Mouse (Mus musculus) embryo, embryonic 10.5 days (tissue): ENCODE measurements at regions not wholly inside any gene's neighbourhood (a gene's known extent, or its start where the extent isn't known, plus 50 kb on each side); places are given as distances from the start of the nearest gene placed in this dataset.

ENCODE experiments used
- DNase-seq: peaks from one replicate; pipeline ENCODE4 v3.0.0-alpha.2; 2015; ENCODE audit warnings: low spot score

DNA sequence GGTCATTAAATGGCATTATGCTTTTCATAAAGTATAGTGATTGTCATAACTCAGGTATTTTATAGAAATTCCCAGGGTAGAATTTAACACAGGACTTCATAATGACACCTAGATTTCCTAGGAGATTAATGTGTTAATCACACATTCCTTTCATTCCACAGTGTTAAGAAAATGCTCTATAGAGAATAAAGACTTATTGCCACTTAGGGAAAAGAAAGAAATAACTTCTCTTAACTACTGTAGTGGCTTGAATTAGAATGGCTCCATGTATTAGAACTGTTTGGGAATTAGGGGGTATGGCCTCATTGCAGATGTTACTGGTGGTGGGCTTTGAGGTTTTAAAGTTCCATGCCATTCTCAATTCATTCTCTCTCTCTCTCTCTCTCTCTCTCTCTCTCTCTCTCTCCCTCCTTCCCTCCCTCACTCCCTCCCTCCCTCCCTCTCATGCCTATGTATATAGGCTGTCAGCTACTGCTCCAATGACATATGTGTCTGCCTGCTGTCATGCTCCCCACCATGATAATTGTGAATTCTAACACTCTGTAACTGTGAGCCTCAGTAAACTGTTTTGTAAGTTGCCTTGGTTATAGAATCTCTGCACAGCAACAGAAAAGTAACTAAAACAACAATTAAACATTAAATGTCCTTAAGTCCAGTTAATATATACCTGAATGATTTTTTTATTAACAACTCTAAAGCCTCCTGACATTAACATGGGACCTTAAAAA lies 425.1 kb upstream of the Depdc1a start:
- no peak for DNase-seq

DNA sequence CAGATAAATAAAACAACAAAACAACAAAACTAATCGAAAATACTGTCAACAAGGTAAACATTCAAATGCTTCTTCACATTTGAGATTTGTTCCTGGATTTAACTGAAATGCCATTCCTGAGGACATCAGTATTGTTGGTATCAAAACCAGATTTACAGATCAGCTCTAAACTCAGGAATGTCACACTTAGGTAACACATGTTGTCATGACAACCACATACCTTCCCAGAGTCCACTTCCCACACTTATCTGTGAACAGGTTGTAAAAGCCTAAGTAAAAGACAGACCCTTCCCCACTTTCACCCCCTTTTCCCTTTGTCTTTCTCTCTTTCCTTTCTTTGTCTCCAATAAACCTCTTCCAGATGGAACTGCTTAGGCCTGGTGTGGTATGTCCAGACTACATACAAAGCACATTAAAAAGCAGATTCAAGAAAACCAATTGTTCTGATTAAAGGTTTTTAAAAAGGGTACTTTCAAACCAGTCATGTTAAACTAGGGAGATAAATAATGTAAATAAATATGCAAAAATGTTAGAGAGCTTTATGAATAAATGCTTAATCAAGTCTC lies 438.2 kb upstream of the Depdc1a start:
- peak; percentile 20 for DNase-seq

DNA sequence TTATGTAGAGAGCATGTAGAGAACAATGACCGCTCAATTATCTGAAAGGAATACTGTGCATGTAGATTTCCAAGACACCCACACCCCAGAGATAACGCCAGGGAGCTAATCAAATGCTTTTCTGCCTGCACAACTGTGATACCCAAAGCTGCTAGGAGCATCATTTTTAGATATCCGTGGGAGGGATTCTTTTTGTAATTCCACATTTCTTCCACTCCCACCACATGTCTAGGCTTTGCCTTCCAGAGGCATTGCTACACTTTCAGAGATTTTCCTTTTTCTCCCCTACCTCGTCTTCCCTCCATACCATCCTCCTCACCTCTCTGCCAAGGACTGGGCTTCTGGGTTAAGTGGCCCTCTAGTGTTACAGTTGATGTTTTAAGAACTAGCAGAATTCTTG lies 460.4 kb upstream of the Depdc1a start:
- no peak for DNase-seq

DNA sequence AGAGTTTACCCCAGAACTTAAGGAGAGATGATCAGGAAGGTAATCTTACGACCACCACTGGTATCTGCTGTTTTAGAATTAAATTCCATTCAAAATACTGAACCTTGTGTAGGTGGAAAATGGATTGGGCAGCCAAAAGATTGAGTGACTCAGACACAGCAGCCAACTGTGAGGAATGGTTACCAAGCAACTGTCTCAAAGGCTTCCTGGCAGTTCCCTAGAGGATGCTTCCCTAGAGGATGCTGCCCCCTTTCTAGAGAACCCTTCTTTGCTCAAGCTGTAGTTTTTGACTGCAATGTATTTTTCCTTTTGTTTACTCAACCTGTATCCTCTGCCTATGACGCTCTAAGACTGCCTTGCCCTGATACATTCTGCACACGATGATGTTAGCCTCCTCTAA lies 463.7 kb upstream of the Depdc1a start:
- no peak for DNase-seq

DNA sequence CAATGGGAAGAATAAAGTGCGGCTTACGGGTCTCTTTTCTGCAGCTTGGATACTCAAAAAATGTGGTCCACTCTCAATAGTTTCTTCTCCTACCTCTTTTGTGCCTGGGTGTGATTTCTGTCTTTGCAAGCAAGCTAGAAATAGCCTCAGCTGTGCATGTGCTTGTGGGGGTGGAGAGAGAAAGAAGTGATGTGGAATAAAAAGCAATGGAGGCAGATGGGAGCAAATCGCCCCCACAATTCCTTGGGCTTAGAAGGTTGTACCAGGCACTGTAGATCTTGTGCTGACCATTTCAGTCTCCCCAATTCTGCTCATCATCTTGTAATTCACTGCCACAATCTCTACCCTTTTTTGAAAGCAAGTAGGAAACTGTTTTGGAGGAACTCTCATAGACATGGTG lies 464.6 kb upstream of the Depdc1a start:
- no peak for DNase-seq

DNA sequence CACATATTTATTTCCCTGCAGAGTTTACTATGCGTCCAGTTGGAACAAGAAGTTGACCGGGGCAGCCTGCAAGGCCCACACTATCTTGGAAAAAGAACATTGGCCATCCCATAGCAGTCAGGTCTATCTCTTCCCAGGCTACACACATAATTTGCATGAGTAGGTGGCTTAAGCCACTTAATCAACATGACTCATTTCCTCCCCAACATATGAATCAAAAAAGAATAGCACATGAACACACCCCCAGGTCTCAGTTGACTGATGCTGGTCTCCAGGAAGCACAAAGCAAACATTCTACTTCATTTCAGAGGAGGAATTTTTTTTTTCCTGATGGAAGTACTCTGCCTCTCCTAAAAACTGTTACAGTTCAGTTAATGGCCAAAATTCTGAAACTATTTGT lies 465.3 kb upstream of the Depdc1a start:
- no peak for DNase-seq

DNA sequence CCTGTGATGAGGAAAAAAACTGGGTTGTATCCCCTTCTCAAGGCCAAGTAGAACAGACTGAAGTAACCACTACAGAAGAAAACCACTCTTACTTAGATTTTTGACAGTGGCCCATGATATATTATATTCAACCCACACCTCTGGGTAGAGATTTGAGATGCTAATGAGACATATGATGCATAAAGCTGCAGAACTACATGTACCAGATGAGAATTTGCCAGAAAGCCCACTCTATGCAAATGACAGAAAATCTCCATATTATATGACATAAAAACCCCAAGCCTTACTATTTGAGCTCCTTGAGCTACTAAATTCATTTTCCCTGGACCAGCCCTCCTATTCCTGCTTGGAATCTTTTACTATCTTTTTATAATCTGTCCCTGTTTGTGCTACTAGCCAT lies 458.4 kb upstream of the Lrrc7 start:
- DNase-seq, result no peak

DNA sequence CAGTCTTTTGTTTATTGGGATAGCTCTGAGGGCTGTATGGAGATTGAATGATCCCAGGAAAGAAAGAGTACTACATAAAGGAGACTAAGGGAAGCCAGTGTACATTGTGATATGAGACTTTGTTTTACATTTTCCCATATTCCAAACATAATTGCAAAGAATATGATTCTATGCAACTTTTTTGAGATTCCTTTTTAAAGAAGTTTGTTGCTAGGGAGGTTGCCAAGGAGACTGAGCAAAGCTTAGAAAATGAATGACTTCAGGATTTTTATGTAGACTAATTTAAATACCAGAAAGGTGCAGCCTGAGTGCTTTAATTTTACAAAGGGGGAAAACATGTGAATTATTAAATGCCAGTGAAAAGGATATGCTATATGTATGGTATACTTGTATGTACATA lies 455.2 kb upstream of the Lrrc7 start:
- DNase-seq, result no peak

DNA sequence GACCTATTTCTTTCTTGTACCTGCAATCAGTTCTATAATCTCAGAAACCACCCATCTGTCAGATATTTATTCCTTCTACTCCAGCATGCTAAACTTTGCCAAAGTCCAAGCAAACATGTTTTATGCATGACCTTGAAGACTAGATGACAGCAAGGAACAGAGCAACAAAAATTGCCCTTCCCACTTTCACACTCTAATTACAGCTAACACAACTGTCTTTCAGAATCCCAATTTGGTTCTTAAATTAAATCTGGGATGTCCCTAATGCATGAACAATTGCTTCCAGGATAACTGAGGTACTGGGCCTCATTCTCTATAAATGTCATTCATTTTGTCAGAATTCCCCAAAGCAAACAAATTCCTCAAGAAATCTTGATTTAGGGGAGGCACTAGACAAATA lies 454.4 kb upstream of the Lrrc7 start:
- DNase-seq, result no peak

DNA sequence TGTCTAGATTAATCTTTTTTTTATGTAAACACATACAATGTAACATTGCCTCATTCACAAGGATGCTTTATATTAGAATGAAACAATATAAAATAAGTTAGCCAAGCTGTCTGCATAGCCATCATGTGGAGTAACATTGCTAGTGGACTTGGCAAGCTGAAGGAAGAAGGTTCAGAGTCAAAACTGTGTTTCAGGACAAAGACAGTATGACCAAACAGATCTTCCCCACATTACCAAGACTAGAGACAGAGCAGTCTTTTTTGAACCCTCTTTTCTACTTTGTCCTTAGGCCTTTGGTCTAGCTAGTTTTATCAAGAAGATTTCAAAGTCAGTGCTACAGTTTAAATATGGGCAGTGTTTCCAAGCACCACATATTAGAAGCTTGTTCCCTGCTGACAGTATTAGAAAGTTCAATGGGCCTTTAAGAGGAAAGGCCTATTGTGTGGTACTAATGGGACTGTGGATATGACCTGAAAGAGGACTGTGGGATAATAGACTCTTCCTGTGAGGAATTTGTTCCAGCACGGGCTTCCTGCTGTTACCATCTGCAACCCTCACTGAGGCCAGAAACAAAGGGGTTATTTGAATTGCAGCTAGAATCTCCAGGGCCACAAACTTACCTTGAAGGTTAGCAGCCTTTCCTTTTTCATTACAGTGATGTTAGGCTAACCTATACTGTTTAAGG lies 449.1 kb upstream of the Lrrc7 start:
- DNase-seq, result peak; percentile 58

DNA sequence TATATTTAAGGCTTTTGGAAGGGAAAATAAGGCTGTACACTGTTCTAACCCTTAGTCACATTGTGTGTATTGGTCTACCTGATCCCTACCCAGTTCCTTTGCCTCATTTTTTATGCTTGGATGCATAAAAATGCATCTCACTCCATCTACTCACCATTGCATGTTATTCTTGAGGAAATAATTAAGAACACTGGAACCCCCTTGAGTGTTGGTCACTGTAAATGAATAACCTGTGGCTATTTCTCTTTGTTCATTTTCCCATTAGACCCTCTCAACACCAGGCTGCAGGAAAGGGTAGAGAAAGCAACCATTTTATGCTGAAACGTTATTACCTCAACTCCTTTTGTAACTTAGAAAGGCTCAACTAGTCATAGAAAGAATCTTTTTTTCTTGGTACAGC lies 442.0 kb upstream of the Lrrc7 start:
- DNase-seq, result no peak

DNA sequence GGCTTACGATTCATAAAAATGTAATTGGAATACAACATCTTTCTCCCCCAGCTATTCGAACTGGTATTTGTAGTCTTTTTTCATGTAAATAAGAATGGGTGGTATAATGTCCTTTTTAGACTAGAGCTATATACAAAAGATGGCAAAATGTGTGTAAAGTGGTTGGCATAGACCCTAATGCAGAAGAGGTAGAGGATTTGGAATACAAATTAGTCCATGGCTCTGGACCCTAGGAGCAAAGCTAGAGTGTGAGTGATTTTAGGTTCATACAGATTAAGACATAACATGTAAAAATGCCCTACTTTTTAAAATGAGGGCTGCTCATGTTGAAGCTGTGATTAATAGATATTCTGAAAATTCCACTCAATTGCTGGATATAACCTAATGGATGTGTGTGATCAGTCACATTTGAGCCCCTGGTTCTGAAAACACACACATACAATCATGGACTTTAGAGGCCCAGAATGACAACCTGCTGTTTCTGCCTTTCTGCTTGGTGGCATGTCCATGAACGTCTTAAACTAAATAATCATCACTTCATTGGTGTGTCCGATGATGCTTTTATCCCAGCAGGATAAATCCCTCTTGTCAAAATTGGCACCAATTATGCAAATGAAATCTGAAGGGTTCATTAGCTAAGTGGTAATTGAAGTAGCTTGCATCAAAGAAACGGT lies 423.6 kb upstream of the Lrrc7 start:
- DNase-seq, result no peak

DNA sequence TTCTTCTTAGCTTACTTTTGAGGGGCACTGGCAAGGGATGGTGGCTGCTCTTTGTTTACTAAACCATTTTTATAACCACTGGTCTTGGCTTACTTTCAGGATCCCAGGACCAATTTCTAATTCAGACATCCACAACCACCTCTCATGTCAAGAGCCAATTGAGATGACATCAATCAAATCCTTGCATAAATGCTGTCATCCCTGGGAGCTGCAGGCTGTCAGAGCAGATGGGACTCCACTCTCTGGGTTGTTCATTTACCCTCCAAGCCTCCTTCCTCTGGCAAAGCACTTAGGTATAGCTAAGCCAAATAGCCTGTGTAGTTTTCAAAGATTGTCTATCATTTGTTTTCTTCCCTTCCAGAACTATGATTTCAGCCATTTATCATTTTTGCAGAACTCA lies 385.0 kb upstream of the Lrrc7 start:
- no peak for DNase-seq

DNA sequence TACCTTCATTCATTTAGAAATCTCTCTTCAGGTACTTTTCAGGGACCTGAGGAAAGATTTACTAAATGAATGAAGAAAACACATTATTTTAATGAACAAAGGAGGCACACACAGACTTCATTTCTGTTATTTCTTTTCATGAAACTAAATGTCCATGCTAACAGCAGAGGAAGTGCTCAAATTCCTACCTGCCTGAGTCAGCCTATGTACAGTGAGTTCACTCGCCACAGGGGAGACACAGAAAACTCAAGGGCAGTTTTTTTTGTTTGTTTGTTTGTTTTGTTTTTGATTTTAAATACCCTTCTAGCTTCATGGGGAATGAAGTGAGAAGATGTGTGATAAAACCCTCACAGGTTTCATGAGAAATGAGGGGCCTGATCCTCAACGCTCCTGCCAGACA lies 343.1 kb upstream of the Lrrc7 start:
- DNase-seq, result no peak

DNA sequence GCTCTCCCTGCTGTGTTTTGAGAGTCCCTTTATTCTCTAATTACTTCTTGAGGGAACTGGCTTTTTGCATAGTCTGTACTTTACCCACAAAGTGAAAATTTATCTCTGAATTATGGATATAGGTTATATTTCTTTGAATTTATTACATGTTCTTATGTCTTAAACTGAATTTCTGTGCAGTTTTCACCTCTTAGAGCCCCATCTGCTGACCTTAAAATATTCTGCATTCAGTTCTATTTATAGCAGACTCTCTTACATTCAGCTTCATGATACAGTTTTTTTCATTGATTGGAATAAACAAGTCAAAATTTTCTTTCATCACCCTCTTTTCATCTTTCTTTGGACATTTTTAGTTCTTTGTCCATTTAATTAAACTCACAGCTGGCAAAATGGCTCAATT lies 337.4 kb upstream of the Lrrc7 start:
- DNase-seq, result no peak

DNA sequence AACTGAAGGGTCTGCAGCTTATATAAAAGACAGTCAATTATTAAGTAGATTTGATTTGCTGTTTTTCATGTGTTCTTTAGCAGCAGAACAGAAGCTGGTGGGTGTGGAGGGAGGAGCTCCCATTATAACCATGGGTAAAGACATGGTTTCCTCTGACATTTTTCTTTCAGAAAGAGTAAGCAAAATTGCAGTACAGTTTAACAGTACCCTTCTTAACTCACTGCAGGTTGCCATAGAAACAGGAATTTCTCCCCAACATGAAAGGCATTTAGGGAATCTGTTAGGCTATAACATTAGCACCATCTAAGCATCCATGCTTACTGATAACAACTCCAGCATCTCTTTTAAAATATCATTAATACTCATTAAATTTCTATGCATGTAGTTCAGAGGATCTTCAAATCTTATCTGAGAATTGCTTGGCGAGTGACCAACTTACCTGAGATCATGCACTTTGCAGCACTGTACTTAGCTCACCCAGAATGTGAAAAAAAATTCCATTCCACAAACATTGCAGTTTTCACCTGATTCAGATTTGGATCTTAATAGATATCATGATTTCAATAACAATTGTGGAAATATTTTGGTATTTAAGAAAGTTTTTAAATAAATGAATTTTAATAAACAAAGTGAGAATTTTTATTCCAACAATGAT lies 324.8 kb upstream of the Lrrc7 start:
- no peak for DNase-seq

DNA sequence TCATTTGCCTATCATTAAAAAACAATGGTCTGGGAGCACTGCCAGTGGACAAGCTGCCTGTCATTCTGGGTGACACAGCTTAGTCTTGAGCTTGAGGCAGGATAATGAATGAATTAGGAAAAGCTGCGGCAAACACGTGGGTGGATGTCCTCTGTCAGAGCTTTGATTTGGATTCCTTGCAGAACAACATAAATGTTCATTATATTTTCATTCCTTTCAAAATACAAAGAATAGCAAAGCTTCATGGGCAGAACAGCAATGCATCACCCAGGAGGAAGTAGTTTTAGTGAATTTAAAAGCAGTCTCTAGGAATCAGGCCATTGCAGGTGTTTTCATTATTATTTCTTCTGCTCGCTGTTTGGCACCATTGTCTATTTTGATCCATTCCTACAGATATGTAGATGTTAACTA lies 324.3 kb upstream of the Lrrc7 start:
- DNase-seq, result no peak
